Mouse (Mus musculus): Measurements from ENCODE around the gene AL731706.1.
A peak's percentile ranks its signal among the peaks of the same experiment; 100 is the strongest.
"Not testable (repeated sequence)": the region's sequence is repeated elsewhere in the genome, so short reads cannot be mapped to it uniquely, and the experiment has no call there.

Gene AL731706.1

DNA sequence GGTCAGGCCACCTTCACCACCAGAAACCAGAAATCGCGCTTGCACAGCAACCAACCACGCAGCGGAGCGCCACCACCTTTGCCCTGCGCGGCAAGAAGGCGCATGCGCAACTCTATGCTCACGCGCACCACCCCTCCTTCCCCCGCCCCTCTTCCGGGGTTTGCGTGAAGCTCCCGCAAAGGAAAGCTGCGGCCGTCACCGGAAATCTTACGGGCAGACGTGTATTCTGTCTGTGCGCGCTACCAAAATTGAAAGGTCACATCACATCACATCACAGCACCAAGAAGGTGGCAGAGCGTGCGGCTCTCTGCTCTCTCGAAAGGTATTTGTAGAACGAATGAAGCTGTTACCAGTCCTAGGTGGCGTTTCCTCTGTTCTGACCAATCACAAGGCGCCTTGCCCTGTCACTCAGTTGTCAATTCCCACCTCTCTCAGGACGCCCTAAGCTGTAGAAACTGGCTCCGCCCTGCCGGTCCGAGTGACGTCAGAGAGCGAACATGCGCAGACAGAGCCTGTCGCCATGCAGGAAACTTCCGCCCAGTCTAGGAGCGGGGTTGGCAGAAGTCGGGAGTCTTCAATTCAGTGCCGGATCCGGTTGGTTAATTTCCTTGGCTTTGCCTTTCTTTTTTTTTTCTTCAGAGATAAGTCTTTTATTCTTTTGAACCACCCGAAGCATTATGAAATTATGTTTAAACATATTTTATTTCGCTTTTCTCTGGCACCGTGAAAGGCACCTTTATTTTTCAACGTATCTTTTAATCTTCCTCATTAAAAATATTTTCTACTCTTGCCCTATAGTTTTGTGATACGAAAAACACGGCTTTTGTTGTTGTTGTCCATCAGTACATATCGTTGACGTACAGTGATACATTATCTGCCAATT, at the start of gene AL731706.1, which contains the start of the genes Slx4ip and Mkks:
Gene AL731706.1, minus strand, starts transcription at position 322 of the 883 bp plus-strand sequence.
Gene Slx4ip, plus strand, starts transcription at position 151 of the 883 bp plus-strand sequence.
Gene Mkks, minus strand, starts transcription at position 322 of the 883 bp plus-strand sequence.
- DNase-seq = peak; percentile 100

DNA sequence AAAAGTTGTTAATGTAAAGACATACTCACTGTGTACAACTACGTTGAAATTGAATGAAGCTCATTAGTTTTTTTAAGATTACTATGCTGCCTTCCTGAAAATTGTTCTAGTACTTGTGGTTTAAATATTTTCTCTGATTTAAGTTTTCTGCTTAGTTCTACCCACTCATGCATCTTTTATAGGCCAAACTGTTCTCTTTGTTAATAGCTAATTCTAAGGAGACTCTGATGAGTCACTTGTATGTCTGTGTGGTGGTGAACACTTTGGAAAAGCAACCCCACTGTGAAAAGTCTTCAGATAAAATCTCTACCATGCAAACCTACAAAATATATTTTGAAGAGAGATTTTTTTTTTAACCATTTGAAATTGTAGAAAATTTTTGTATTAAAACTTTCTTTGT, 47.1 kb upstream of the AL731706.1 start:
- DNase-seq = no peak

DNA sequence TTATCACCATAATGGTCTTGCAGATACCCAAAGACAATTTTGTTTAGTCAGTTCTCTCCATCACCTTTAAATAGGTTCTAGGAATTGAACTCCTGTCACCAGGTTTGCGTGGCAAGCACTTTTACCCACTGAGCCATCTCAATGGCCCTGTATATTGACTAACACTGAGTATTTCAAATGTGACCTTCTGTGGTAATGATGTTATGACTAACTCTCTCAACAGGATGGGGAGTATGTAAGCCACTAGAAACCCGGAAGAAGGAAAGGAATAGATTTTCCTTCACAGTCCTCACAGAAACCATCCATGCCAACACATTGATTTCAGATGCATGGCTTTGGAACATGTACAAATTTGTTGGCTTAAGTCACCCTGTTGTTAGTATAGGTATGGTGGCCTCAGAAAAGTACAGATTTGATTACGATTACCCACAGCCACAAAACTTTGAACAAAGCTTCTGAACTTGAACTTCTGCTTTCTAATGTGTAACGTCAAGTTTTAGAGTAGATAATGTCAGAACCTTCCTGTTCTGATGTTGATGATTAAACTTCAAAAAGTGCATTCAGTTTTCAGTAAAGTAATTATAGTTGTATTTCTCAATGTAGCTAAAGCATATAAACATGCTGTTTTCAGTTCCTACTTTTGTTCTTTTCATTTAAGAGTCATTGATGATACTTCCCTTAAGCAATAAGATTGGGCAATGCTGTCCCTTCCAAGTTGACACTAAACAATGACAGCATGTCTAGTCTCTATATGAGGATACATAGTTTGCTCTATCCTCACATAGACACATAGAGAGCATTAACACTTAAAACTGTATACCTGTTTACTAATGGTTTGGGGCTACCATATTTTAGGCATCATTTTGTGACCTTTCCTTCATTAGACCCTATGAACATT, 45.5 kb upstream of the AL731706.1 start:
- DNase-seq = no peak

DNA sequence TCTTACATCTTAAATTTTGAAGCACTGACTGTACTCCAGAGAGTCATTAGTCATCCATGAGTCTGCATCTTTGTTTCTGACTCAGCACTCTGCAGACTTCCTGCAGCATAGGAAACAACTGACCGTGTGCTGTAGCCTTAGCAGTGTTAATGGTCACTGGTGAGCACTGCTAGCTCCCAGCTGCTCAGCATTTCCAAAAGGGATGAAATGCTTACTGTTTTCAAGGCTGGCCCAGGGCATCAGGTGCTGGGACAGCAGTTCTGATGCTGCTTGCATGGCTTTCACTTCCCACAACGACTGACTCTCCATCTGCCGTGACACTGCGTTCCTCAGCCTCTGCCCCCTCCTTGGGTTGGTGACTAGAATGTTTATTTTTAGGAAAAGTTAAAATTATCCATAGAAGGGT, 29.8 kb upstream of the AL731706.1 start:
- peak; percentile 8 for DNase-seq

DNA sequence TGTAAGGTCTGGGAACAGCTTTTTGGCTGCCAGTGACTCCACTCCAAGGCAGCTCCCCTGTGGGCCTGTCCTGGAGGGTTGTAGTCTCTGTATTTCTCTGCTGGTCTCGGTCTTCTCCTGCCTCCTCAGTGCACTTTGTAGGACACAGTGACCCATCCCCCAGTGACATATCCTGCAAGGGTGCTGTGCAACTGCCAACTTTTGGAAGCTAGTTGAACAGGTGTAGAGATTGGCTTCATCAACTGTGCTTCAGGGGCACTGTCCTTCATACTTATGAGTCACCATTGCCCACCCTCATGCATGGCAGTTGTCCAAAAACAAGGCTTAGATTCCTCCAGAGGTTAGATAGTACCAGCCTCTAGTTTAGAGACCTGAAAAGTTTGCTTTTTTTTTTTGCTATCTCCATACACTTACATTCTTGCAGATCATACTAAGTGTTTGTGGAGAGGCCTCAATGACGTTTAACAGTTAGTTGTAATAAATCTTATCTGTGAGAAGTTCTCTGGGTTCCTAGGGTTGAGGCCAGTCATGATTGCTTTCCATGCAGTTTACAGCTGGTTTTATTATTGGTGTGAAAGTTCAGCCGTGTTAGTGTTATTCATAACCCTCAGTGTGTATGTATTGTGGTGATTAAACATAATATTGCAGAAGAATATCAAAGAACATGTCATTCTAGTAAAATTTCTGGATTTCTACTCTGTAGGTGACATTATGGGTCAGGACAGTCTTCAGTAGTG, 29.2 kb upstream of the AL731706.1 start:
- no peak for DNase-seq

DNA sequence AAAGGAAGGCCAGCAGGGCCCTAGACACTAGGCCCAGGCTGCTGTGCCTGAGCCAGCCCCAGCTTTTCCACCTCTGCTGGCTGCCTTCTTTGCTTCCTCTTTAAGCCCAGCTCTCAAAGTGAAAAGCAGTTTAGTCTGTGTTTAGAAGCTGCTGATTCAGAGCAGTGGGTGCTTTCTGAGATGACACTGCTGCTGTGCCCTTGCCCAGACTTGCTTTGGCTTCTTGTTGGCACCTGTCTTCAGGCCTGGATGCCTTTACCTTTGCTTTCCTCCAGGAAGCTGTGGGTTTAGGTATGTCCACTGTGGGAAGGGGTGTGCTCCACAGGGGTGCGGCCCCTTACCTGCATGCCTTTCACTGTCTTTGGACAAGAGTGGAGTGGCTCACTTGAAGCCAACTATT, 28.2 kb upstream of the AL731706.1 start:
- DNase-seq = no peak

DNA sequence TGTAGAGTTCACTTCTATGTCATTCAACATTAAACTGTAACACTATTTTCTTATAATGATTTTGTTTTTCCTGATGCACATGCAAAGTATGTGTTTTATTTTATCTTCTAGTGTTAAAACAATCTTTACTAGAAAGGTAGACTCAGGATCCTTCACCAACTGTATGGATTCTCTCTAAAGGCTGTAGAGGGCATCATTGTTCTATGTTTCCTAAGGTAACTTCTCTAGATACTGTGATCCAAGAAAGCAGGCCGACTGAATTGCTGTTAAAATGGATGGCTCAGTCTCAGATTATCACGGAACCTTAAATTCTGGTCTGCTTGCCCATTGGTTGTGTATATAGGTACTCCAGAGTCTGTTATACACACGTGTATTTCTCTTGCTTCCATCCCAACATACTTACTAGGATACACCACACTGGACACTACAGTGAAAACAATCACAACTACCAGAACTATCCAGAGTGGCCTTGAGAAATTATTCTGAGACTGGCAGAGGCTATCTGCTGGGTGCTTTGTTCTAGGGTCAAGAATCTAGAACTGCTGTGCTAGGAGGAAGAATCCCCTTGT, 23.2 kb upstream of the AL731706.1 start:
- DNase-seq = no peak

DNA sequence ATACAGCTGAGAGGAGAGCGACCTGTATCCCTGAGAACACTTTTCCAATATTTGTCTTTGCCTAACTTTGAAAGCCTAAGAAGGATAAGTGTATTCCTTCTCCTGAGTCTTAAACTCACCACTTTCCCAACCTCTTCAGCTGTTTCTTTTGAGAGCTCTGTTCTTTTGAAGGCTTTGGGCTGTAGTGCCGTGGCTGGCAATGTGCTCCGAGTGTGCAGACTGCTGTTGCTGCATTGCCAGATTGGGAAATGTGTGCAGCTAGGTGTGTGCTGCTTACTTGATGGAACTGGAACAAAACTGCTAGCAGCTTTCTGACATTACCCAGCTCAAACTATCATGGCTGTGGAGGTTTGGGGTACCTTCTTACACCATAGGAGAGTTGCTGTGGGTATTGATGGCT, 21.8 kb upstream of the AL731706.1 start:
- no peak for DNase-seq

DNA sequence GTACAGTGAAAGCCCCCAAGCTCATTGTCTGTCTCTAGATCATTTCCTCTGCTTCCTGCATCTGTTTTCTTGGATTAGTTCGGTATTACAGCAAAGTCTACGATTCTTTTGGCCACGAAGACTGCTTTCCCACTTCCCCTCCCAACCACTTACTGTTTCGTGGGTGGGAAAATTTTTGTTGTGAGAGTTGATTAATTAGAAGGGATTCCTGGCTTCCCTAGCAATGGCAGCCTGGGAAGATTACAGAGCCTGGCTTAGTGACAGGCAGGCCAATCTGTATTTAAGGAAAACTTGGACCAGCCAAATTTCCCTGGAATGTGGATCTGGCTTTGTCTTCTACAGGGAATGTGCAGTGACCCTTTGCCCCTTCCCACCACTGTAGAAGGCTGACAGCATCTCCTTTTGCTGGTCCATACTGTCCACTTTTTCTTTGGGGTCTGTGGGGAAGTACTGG, 20.8 kb upstream of the AL731706.1 start:
- DNase-seq = peak; percentile 33

DNA sequence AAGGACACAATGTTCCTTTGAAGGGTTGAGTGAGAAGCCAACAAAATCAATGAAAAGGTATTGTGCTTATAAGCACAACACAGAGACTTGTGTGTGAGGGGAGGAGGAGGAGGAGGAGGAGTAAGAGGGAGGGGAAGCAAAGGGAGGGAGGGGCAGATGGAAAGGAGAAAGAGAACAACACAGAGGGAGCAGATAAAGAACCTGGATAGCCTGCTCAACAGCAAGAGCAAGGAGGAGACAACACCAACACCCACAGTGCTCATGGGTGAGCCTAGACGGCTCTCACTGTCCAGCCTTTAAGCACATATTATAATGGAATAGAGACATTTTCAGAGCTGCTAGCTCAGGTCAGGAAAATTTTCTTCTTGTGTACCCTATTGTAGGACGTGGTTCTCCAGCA, 18.1 kb upstream of the AL731706.1 start:
- no peak for DNase-seq

DNA sequence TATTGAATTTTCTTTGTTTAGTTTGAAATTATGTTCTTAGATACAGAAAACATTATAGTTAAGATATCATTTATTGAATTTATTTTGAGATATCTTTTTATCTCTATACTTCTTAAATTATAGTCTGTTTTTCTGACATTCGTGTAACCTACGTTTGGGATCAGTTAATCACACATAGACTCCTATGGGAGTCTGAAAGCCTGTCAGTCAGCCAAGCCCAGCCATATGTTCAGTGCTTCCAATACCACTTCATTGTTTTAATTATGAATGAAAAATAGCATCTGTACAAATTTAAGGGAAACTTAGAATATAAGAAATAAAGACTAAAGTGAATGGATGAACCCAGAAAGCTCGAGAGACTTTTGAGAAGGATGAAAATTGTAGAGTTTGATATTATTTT, 17.4 kb upstream of the AL731706.1 start:
- no peak for DNase-seq

DNA sequence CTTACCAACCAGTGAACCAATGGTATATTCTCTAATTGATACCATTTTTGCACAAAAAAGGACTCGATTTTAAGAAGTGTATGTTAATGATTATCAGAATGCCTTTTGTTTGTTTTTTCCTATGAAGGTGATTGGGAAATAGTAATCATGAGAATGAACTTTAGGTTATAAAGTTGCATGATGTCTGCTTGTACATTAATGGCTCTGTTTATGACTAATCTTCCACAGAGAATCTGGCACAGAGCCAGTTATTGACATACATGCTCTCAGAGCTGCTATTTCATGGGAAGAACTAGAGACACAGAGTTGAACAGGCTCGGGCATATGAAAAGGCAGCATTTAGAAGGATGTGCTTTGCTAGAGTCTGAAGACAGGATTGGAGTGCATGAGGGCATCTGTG, 4.9 kb upstream of the AL731706.1 start:
- no peak for DNase-seq

DNA sequence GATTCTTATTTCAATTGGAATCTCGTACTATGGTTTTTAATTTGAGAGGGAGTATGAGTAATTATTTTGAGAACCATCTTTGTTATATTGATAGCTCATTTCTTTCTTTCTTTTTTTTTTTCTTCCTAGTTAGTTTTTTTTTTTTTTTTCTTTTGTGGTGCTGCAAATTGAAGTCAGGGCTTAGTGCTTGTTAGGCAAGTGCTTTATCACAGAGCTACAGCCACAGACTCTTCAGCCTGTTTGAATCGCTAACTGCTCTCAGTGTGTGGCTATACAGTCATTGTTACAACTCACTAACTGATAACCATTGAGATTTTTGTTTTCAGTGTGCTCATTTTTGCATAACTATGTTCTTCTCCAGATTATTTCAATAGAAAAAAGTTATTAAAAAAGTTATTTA, 3.3 kb upstream of the AL731706.1 start:
- no peak for DNase-seq

DNA sequence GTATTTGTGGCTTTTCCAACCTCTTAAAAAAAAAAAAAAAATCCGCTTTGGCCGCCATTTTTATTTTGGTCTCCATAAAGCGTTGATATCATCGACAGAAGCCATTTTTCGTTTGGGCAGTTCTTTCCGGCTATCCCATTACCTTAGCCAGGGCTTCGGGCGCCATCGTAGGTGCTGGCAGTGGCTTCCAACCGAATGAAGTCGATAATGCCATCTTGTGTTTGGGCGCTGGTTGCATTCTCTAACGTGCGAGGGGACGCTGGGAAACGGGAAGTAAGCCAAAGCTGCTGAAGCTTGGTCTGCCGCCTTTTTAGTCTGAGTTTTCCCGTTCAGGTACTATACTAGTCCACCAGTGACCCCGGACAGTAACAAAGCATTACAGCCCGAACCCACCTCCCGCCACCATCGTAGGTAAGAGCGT, 772 bp upstream of the AL731706.1 start:
- DNase-seq = peak; percentile 97

DNA sequence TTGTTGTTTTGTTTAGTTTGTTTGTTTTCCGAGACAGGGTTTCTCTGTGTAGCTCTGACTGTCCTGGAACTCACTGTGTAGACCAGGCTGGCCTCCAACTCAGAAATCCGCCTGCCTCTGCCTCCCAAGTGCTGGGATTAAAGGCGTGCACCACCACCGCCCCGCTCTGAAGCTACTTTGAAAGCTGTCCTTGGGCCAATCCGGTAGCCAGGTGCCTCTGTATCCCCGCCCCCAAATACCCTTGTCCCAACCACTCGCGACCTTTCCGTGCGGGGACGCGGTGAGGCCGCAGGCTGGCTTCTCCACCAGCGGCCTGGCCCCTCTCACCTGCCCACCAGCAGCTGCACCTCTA, 497 bp downstream of the AL731706.1 start:
- DNase-seq = not testable (repeated sequence)

DNA sequence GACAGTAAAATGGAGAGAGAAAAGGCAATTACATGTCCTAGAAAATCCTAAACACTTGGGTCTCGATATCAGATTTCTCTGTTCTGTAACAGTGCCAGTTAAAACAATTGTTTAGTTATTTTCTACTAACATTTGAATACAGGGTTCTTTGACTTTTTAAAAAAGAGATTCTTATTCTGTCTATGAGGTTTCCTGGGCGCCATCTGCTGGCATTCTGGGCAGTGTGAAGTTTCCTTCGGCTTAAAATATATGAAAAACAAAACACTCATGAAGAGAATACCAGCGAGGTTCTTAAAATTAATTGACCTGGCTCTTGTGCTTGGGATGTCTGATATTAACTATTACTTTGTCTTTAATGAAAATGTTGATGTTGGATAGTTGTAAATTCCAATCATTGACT, 4.3 kb downstream of the AL731706.1 start:
- DNase-seq = peak; percentile 30

DNA sequence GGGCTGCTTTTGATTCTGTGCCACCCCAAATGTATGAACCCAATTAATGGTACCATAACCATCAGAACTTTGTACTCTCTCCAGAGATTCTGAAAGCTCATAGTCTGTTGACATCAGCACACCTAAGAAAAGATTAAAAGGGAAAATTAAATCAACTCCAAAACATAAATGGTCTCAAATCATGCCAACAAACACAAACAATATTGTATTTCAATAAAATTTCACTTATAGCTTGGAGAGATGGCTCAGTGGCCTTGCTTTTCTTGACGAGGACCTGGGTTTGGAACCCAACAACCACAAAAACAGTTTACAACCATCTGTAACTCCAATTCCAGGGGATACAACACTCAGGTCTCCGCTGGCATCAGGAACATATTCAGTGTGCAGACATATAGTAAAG, 5.6 kb downstream of the AL731706.1 start, which contains the start of gene AL731706.2:
Gene AL731706.2, minus strand, starts transcription at position 101 of the 400 bp plus-strand sequence.
- no peak for DNase-seq

DNA sequence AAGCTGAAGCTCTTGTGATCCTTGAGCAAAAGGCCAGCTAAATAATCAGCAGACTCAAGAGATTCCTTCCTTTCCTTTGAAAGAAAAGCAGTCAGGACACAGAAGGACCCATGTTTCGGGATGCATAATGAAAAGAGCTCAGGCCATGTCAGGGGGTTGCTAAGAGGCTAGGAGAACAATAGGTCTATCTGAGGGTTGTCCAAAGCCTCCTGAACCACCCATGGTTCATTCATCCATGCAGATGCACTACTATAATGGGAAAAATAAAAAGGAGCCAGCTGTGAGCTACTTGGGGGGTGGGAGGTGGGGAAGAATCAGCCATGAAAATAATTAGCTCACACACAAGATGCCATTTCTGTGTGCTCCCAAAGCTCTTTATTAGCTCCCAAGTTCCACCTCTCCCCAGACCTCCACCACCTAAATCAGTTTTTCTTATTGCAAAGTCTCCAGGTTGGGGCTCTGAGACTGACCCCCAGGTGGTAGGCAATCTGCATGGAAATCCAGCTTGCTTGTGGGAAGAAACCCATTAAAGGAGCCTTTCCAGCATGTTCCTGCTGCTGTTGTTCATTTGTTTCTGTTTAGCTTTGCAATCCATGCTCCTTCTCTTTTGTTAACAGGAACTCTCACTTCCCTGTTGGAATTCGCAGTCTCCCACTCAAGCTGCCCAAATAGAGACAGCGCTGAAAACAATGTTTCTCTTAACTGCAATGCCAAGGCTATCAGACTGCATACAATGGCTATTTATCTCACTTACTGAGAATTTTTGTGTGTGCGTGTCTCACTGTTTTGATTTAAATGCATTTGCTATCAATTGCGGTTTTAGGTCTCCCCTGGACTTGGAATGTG, 36.4 kb downstream of the AL731706.1 start:
- DNase-seq = no peak

DNA sequence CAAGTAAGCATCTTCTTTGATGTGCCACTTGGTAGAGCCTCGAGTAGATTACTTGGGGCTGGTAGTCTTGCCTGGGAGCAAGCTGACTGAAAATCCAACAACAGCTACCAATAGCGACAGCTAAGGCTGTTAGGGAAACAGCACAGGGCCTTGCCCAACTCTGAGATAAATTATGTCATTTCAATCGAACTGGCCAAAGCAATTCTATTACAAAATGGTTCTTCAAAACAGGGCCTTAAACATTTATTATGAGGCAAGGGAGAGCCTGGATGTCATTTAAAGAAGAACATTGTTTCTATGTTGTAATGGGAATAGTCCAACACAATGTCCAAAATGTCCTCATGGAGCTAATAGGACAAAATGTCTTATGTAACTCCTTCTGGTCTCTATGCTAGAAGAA, 40.8 kb downstream of the AL731706.1 start:
- no peak for DNase-seq

DNA sequence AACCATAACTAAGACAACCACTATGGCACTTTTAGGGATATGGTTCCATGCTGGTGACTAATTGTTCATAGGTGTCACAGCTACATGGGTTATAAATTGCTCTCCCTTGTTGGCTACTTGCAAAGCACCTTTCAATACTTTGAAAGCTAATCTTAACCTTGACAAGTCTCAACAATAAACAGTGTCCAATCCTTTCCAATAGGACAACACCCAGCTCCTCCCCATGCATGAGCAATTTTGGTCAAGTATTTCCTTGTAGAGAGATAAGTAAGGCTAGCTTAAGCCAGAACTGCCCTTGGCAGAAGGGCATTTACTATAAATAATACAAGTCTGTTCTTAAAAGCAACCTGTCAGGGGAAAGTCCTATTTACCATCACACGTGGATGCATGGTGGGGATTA, 53.2 kb downstream of the AL731706.1 start:
- no peak for DNase-seq

DNA sequence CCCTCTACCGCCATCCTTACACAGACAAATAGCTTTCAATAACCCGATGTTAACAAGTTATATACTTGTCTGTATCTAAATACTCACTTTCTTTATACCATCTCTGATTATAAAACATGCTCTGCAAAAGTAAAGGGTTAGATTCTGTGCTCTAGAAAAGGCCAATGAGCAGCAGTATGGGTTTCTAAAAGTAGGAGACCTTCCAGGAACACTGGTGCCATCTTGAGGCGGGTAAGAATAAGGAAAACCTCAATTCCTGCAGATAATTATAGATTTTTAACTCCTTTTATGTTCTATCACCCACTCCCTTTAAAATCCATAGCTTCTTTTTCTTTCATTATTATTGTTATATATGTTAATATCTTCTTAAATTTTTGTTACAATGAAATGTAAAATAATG, 55.3 kb downstream of the AL731706.1 start:
- no peak for DNase-seq

DNA sequence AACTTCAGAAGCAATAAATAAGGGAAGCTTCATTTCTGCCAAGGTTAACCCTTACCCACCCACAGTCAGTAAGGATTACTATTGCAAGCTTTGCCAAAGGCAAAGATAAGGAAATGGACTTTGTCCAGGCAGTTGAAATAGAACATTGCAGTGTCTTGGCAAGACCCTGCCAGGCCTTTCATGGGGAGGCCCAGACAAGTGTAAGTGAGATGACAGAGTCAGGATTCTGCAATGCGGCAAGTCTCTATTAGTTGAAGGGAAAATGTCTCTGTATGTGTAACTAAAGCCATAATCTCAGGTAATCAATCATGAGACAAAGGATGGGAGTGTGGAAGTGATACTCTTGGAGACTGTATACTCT, 56.5 kb downstream of the AL731706.1 start:
- DNase-seq = peak; percentile 2
